Mouse (Mus musculus): ENCODE data around the gene Rps3a1. TPM values are rescaled to one million over a fixed set of nuclear protein-coding genes. Genes with fewer than 3 reads are reported as not detected.

Gene Rps3a1
- 721 and 784 TPM in 2 replicates for total RNA-seq (2021)
- long read RNA-seq, transcript Rps3a1-201 (6 exons, 977 nt): major isoform, 318 of 401 reads
- long read RNA-seq, partial matches to known transcripts: 81 of 401 reads
- long read RNA-seq, other reads (novel, unspliced or antisense): 2 of 401 reads

DNA sequence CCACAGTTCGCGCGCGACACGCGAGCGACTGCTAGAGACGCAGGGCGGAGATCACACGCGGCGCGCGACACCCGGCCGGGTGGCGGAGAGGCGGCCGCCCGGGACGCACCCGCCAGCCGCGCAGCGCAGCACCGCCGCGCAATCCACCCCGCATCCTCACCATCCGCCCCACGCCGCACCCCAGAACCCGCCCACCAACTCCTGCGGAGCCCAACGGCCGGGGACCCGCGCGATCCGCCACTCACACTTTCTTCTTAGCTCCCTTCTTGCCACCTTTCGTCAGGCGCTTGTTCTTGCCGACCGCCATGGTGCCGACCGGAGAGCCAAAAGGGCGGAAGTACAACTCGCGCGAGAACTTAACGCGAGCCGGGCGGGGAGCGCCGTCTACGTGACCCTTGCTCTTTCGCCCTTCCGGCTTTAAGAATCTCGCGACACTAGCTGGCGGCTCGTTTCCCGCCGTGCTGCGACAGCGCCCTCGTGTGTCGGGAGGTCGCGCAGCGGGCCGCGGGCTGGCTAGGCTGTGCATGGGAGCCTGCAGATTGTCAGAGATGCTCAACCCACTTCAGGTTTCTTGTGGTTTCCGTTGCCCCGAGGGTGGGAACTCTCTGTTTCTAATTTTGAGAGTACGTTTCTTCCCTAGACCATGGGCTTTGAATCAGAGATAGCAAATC lies at the start of gene Rps3a1:
TSS of gene Rps3a1 (minus strand) at position 440 of the 671 bp plus-strand sequence.
- peak; percentile 98 for DNase-seq

DNA sequence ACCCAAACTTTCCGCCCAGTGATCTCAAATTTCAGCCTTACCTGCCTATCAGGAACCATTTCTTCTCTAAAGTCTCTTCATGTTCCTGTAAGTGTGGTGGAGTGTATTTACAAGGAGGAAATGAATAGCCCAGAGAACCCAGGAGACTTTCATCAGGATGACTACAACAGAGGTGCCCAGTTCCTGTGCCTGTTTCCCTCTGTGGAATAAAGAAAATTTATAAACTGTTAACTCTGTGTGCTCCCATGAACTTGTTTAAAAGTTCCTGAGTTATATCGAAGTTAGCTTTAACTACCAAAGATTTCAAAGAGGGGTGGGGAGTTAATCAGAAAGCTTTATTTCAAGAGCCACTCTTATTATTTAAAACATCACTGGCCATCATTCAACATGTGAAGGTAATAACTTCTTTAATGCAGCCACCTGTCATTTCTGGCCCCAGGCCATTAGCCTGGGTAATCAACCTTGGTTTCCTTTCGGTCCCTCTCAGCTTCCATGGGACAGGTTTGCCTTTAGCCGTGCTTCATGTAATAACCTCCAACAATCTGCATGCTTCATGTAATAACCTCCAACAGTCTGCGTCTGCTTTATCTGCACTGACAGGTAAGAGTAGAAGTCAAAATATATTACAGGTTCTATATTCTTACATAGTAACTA lies 45.4 kb upstream of the Rps3a1 start:
- DNase-seq: no peak

DNA sequence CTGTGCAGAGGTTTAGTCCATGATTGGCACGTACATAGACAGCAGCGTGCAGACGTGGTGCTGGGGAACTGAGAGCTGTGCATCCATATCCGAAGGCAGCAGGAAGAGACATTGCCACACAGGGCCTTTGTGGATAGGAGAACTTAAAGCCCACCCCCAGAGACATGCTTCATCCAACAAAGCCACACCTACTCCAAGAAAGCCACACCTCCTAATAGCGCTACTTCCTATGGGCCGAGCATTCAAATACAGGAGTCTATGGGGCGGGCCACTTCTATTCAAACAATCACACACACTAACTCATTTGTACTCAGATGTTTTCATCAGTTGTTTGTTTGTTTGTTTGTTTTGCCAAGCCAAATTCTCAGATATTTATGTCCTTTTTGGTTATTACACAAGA lies 42.0 kb upstream of the Rps3a1 start:
- DNase-seq: no peak

DNA sequence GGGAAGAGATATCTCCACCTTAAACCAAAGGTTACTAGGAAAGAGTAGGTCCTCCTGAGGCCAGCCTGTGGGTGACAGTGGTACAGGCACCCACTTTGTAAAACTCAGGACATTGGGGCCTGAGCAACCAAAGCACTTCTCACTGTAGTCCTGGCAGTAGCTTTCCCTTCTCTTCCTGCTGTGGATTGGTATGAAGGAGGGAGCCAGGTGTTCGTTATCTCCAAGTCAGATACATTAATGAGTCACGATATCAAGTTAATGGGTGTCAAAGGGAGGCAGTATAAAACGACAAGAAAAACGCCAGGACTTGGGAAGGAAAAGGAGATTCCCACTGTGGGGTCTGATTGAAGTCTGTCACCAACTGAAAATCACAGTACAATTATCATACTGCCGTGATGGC lies 38.6 kb upstream of the Rps3a1 start:
- no peak for DNase-seq

DNA sequence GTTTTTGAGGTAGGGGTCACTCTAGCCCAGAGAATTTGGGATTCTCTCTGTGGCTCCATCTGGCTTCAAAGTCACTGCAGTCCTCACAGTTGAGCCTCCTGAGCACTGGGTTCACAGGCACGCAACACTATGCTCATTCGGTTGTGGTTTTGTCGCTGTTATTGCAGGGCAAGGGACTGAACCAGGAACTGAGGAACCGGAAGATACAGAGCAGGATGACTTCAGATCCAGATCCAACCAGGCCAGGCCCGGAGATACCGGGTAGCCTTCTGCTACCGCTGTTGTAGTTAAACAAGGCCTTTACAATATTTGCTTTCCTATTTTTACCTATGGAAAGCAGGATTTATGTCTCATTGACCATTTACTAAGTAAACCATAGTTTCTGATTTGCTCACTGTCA lies 37.2 kb upstream of the Rps3a1 start:
- DNase-seq: no peak

DNA sequence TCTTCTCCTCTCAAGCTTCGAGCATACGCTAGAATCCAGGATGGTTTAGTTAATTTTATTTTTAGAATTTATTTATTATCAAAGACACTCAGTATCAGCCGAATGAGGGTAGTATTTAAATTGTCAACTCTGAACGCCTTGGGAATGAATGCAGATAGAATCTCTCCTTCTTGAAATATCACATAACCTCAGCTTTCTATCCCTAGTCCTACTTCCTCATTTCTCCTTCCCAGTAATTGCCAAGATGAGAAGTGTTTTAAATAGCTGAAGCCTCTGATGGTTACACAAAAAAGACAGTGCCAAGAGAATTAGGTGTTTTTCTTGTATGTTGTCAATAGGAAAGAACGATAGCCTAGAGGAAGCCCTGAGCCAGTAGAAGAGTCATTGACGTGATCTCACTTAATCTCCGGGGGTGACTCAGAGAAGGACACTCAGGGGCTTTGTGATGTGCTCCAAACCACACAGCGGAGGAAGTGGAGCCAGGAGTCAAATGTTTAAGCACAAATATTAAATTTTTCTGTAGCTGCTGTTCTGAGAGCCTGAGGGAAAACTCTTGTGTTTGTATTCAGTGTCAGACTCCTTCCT lies 26.4 kb upstream of the Rps3a1 start:
- DNase-seq: no peak

DNA sequence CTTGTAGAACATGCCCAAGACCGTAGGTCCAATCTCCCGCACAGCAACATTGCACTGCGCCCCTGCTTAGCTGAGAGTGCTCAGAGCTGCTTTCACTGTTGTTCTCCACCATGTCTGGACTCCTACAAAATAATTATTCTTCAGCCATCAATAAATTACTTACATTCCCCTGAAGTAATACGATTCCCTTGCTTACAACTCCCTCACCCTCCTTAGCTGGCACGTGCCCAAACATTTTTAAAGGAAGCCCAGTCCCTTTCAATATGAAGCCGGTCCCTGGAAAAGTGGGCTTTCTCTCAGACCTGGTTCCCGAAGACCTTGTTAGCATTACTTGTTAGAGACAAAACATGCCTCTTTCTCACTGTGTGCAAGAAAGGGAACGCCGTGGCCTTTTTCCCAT lies 7.0 kb upstream of the Rps3a1 start:
- no peak for DNase-seq

DNA sequence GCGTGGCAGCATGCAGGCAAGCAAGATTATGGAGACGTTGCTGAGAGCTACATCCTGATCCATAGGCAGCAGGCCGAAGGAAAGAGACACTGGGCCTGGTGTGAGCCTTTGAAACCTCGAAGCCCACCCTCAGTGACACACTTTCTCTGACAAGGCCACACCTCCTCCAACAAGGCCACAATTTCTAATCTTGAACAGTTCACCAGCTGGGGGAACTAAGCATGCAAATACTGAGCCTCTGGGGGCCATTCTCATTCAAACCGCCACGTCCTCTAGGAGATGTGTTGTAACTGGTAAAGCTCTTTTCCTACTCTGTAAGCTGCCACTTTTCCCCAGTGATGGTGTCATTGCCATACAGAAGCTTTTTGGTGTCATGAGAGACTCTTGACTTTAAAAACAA lies 6.6 kb upstream of the Rps3a1 start:
- DNase-seq: no peak

DNA sequence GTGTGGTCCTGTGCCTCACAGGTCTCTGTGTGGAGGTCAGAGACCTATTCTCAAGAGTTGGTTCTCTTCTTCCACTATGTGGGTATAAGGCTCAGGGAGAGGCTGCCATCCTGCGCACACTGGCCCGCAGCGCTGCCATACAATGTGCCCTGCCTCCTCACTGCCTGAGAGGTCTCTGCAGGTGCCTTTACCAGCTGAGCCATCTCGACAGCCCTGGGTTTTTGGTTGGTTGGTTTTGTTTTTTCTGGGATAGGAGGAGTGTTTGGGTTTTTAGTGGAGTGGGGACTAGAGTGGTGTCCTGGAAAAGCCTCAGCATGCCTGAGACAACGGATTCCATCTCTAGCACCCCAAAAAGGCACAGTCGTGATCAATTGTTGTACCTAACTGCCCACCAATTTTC lies 841 bp upstream of the Rps3a1 start:
- DNase-seq: no peak

DNA sequence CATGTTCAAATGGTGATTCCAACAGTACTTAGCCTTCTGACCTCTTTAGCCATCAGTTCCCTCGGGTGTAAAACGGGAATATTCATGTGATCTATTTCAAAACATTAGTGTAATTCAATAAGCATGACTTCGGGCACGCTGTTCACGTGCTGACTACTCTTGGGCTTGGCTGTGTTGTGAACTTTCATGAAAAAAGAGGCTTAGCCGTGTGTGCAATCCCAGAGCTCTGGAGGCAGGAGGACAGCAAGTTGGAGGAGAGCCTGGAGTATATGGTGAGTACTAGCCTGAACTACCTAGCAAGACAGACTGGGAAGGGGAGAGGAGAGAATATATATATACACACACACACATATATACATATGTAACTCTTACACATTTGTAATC lies 424 bp upstream of the Rps3a1 start:
- no peak for DNase-seq

DNA sequence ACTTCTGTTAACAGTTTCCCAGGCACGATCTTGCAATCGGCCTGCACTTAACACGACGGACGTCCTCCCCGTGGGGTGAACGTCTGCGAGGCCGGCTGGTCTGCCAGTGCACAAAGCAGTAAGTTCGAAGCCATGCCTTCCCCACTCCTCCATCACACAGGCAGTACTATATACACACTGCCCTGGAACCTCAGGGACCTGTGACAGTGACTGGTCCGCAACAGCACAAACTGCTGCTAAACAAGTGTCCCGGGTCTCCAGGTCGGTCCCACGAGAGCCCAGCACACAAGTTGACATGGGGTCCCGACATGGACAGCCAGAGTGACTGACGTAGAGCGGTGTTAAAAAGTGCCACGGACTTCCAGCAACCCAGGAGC lies 628 bp downstream of the Rps3a1 start:
- no peak for DNase-seq

DNA sequence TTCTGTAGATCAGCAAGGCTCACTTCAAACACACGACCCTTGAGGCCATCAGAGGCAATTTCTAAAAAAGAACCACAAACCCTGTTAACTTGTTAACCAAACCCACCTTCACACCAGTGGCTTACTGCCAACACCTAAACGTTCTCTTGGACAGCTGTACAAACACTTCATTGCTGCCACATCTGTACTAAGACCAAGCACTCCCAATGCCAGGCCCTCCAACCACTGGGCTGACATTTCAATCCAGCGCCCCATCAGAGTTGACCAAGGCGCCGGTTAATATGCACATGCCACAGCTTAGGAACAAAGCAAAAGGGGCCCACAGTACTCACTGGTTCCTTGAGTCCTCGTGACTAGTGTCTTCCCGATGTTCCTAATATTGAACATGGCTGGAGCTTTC lies 1.1 kb downstream of the Rps3a1 start:
- DNase-seq: no peak

DNA sequence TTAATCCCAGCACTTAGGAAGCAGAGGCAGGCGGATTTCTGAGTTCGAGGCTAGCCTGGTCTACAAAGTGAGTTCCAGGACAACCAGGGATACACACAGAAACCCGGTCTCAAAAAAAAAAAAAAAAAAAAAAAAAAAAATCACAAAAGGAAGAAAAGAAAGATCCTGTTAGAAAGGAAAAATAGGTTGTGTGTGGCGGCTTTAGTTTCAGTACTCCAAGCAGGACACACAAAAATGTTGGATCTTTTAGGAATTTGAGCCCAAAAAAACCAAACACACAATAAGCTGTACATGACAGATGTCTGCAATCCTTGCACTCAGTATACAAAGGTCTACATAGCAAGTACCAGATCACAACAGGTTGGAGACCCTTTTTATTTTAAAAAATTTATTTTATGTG lies 2.8 kb downstream of the Rps3a1 start:
- no peak for DNase-seq

DNA sequence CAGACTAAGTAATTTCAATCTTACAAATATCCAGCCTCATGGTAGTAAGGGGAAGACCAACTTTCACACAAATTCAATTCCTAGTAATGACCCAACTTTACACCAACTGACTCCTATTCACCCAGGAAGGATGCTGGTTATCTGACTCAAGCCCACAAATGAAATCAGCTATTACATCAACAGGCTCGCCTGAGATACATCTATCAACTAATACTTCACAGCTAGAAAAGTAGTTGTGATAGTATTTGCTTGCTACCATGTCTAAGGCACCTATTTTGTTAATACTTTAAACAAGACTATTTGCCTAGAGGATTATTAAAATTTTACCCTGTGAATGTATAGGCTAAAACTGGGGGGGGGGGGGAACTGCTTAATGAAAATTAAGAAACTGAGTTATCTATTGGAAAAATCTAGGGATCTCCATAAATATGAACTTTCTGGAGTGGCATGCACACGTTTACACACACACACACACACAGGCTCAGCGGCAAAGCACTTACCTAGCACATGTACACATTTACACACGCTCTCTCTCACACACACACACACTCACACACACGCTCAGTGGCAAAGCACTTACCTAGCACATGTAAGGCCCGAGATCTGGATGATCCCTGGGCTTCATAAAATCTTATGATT lies 5.4 kb downstream of the Rps3a1 start:
- no peak for DNase-seq

DNA sequence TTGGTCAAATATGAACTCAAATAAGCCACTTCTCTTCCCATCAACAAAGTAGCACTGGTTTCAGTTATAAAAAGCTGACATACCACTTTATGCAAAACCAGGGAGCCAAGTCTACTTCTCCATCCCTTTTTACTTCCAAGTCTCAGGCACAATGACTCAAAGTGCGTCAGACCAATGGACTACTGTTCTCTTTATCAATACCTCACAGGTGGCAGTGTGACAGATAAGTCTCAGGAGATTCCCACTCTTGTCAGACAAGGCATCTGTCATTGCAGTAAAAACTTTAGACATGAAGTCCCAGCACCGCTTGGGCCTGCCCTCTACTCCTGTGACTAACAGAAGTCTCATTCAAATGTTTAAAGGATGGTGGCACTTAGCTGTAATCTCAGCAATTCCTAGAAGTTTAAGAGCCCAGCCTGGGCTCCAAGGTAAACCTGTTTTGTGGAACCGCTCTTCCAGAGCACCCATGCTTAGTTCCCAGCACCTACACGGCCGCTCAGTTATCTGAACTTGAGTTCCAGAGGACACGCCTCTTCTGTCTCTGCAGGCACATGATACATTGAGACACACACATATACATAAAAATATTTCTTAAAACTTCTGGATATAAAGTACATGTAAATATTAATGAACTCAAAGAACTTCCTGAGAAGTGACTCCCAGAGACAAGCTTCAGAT lies 6.5 kb downstream of the Rps3a1 start:
- DNase-seq: no peak

DNA sequence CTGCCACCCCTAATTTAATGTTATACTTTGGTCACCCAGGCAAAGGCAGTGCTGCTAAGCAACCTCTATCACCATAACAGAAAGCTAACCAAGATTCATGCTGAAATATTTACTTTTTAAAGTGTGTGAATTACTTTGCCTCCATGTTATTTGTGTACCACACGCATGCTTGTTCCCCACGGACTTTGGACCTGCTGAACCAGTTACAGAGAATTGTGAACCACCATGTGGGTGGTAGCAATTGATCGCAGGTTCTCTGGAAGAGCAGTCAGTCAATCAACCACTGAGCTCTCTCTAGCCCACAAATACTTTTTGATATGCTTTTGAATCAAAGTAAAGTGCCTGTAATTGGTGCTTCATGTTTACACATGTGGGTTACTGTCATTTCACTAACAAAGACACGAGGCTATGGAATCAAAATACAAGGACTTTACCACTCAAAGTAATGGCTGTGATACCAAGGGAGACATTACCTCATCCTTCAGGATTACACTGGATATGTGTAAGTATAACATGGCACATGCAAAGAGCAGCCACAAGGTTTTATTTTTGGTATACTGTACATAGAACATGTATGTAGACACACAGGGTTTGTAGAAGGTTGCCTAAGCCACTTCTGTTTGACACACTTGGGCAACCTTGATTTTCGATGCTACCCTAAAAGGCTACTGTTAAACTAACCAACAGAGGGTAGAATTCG lies 7.4 kb downstream of the Rps3a1 start:
- no peak for DNase-seq

DNA sequence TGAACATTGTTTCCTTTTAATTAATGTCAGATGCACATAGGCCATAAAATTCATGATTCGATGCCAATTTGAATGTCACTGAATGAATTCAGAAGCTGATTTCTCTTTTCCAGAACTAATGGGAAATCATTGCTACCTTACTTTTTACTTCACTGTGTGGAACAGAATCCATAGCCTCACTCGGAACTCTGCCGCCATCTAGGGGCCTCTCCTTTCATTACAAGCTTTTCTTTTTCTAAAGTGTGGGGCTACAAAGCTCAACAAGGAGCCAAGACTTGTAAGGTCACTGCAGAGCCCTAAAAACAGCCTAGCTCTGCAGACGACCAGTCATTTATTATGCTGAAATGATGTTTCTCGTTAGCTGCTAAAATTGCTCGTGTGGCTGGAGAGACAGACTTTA lies 12.7 kb downstream of the Rps3a1 start:
- DNase-seq: peak; percentile 52

DNA sequence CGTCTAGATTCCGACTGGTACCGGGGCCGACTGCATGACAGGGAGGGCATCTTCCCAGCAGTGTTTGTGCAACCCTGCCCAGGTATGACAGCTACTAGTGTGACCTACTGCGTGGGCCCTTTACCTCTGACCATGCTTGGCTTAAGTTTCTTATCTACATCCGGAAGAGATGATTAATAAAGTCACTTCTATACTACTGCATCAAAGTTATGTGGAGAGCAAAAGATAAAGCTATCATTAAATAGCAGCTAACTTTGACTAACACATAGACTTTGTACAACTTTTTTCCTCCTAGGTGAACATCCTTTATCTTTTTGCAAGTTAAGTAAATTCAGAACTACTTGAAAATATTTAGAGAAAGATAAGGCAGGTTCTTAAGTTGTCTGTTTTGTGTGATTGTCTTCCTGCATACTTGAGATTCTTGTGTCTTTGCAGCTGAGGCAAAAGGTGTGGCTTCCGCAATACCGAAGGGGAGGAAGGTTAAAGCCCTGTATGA lies 19.2 kb downstream of the Rps3a1 start:
- DNase-seq: no peak

DNA sequence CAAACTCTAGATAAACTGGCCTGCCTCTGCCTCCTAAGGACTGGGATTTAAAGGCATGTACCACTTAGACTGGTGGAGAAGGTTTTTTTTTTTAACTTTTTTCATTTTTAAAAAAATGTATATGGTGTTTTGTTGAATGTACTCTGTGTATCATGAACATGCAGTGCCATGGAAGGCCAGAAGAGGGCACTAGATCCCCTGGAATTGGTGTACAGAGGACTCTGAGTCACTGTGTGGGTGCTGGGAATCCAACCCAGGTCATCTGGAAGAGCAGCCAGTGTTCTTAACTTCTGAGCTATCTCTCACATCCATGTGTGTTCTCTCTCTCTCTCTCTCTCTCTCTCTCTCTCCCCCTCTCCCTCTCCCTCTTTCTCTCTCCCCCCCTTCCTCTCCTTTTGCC lies 20.3 kb downstream of the Rps3a1 start:
- no peak for DNase-seq

DNA sequence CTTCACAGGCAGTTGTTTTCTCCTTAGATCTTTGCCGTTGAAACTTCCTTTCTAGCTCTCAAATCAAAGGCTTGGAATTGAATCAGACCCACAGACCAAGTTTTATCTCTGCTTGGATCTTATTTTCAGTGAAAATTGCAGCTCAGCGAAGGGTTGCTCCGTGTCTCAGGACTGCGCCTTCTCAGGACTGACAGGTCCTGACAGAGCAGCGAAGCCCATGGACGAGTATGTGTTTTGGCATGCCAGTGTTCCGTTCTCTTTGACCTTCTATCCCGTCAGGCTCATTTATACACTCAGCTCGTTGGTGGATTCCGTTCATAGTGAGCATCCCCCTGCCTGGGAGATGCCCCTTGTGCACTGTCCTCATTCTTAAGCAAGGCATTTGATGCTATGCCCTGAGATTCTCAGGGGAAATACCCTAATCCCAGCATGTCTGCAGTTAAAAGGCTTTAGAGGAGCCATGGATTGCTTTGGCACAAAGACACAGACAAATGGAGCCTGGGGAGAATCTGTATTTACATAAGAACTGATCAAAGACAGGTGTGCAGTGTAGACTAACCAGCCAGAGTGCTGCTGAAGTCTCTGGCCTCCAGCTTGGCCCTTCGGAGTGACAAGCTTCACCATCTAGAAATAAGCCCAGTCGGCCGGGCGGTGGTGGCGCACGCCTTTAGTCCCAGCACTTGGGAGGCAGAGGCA lies 23.1 kb downstream of the Rps3a1 start:
- no peak for DNase-seq

DNA sequence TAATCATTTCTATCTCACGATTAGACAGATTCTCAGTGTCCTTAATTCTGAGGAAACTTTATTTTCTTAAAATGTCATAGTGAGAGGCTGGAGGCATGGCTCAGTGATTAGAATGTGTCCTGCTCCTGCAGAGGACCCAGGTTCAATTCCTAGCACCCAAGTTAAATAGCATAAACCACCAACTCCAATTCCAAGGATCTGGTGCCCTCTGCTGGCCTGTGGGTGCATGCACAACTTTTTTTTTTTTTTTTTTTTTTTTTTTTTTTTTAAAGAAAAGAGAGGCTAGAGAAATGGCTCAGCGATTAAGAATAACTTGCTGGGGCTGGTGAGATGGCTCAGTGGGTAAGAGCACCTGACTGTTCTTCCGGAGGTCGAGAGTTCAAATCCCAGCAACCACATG lies 25.6 kb downstream of the Rps3a1 start:
- no peak for DNase-seq

Data from adrenal gland, postnatal 25 days (tissue).